Mouse (Mus musculus) mouse trophoblast stem cell (cell line): Measurements from ENCODE around the gene Hapln4.

ENCODE experiments used
- in situ Hi-C, 2 experiments: fragments of 300-500 bp; cut with MseI, MboI; formaldehyde crosslinking; loops; 2 replicates in 1 of 2; 3 replicates in 1 of 2; pipeline ENCODE4 v1.15.1; 2025

Hapln4 gene

DNA sequence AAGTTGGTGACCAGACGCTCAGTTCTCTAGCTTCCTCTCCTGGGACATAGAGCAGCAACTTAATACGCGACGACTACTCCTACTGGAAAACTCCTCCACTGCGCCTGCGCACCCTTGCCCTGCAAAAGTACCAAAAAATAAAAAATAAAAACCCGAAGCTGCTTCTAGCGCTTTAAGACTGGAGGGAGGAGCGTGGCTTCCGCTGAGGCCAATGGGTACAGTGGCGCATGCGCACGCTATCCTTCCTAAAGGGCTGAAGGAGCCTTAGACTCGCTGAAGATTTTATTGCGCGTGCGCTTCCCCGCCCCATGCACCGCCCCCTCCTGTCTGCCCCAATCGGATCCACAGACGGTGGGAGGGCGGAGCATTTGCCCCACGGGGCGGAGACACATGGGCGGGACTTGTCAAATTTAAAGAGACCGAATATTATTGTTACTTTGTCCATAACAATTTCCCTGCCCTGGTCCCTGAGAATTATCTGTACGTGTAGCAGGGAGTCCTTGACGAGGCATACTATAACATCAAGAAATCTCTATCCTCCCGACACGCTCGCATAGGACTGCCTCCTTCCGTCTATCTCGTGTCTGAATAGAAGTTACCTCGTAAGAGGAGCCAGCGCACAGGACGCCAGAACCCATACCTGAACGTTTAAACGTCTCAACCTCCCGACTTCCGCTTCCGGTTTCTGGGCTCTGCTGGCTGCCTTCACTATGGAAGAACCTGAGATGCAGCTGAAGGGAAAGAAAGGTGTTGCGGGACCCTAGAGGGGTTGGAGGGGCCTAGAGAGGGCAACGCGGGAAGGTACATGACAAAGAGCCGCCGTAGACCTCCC lies 56.0 kb downstream of the Hapln4 start, which contains the start of the genes Rfxank, Borcs8 and Mef2b:
TSS of gene Rfxank (minus strand) at position 129 of the 832 bp plus-strand sequence.
TSS of gene Borcs8 (plus strand) at position 474 of the 832 bp plus-strand sequence.
TSS of gene Mef2b (plus strand) at position 686 of the 832 bp plus-strand sequence.
- in situ Hi-C loops: no loop called here

GRCm38 (mm10) chr8:70139981-70140380 lies 56.7 kb downstream of the Hapln4 start:
- in situ Hi-C loops: no loop called here
